Mouse (Mus musculus): ENCODE measurements at regions not wholly inside any gene's neighbourhood (a gene's known extent, or its start where the extent isn't known, plus 50 kb on each side); places are given as distances from the start of the nearest gene placed in this dataset.
"Not testable (repeated sequence)": the region's sequence is repeated elsewhere in the genome, so short reads cannot be mapped to it uniquely, and the experiment has no call there.

DNA sequence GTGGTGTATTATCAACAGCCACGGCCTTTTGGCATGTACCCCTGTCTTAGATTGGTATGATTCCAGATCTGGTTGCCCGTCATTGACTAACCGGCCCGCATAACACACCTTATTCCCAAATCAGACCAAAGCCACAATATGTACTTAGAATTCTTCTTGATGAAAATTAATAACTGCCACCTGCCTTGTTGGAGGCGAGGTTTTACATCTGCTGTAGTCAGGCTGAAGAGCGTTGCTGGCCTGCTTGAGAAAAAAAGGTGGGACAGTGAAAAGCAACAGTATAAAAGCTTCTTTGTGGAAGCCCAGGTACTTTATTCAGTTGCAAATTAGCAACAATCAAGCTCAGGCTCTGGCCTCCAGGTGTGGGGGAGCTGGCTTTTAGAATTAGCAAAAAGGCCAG, 223.6 kb upstream of the Car8 start:
- H3K4me3 ChIP-seq (replicated peaks; ENCODE audit: low read length); H3K36me3 ChIP-seq (ENCODE audit: insufficient read depth, low read length); H3K4me1 ChIP-seq (replicated peaks; ENCODE audit: low read depth, low read length); H3K27me3 ChIP-seq (ENCODE audit: insufficient read depth, low read length): not testable (repeated sequence)
- peaks cover 80% of the 10 kb centered on the region for H3K9me3 ChIP-seq (ENCODE audit: low read length)
- 0 out of 2 replicates have a peak, but pooled peaks have one; percentile 19 for TF ChIP-seq NANOG (IDR thresholded peaks at IDR 0.05; ENCODE audit: borderline replicate concordance, low read length)

DNA sequence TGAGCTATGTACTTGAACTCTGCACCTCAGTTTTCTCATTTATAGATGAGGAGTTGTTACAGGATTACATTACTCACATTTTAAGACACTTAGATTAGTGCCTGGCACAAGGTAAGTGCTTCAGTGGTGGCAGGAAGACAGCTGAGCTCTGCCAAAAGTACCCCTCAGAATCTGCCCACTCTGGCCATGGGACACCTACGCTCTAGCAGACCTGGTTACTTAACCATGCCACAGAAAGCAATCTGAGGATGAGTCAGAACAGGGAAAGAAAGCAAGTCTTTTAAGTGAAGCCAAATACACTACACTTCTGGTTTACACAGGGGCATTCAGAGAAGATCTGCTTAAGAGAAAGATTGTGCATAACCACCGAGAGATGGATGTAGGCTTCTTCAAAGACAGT, 215.5 kb upstream of the Car8 start:
- no peaks in the 10 kb centered on the region for H3K4me1 ChIP-seq (replicated peaks; ENCODE audit: low read depth, low read length)
- no peak for TF ChIP-seq CTCF (conservative IDR thresholded peaks at IDR 0.05; ENCODE audit: low read length)
- TF ChIP-seq NANOG (IDR thresholded peaks at IDR 0.05; ENCODE audit: borderline replicate concordance, low read length), result no peak
- no peak for TF ChIP-seq POU5F1 (IDR thresholded peaks at IDR 0.05; ENCODE audit: borderline replicate concordance, low read length)
- H3K9me3 ChIP-seq (ENCODE audit: low read length), result peaks cover 16% of the 10 kb centered on the region
- H3K36me3 ChIP-seq (ENCODE audit: insufficient read depth, low read length), result no peaks in the 10 kb centered on the region
- no peak overlapping the region for H3K4me3 ChIP-seq (replicated peaks; ENCODE audit: low read length)
- no peaks in the 10 kb centered on the region for H3K27me3 ChIP-seq (ENCODE audit: insufficient read depth, low read length)

DNA sequence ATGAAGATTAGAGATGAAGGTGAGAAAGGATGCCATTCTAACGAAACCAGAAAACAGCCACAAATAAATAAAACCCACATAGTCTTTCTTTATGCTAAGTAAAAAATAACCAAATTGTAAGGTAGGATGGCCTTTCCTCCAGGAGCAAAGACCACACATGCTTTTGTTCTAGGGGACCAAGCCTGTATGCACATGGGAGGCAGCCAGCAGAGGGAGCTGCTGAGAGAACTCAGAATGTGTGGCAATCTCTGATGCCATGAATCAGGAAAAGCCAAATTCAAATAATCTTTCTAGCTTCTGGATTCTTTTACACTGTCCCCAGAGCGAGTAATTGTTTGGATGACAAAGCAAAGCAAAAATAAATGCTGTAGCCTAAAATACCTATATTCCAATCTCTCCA, 193.6 kb upstream of the Car8 start:
- no peaks in the 10 kb centered on the region for H3K9me3 ChIP-seq (ENCODE audit: low read length)
- TF ChIP-seq CTCF (conservative IDR thresholded peaks at IDR 0.05; ENCODE audit: low read length), result peak; percentile 46
- no peak for TF ChIP-seq NANOG (IDR thresholded peaks at IDR 0.05; ENCODE audit: borderline replicate concordance, low read length)
- H3K36me3 ChIP-seq (ENCODE audit: insufficient read depth, low read length), result no peaks in the 10 kb centered on the region
- H3K4me3 ChIP-seq (replicated peaks; ENCODE audit: low read length), result no peak overlapping the region
- H3K27me3 ChIP-seq (ENCODE audit: insufficient read depth, low read length), result no peaks in the 10 kb centered on the region
- no peaks in the 10 kb centered on the region for H3K4me1 ChIP-seq (replicated peaks; ENCODE audit: low read depth, low read length)

DNA sequence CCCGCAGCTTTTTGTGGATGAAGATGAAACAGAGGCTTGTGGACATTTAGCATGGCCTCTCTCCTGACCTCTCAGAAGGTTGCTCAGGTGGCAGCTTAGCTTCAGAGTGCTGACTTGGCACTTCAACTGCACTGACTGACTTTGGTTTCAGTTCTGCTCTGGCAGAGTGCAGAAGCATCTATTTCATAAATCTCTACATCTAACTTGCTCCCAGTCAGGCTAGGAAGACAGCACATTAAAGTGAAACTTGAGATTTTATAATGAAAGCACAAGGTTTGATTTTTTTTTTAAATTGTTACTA, 192.1 kb upstream of the Car8 start:
- H3K27me3 ChIP-seq (ENCODE audit: insufficient read depth, low read length), result no peaks in the 10 kb centered on the region
- TF ChIP-seq POU5F1 (IDR thresholded peaks at IDR 0.05; ENCODE audit: borderline replicate concordance, low read length), result no peak
- TF ChIP-seq CTCF (conservative IDR thresholded peaks at IDR 0.05; ENCODE audit: low read length), result no peak
- TF ChIP-seq NANOG (IDR thresholded peaks at IDR 0.05; ENCODE audit: borderline replicate concordance, low read length), result no peak
- H3K4me1 ChIP-seq (replicated peaks; ENCODE audit: low read depth, low read length), result peaks cover 5% of the 10 kb centered on the region
- no peaks in the 10 kb centered on the region for H3K36me3 ChIP-seq (ENCODE audit: insufficient read depth, low read length)
- H3K4me3 ChIP-seq (replicated peaks; ENCODE audit: low read length), result no peak overlapping the region
- no peaks in the 10 kb centered on the region for H3K9me3 ChIP-seq (ENCODE audit: low read length)

- Histone ChIP-seq H3K4me1 (replicated peaks; ENCODE audit: low read depth, low read length) (peaks cover 6% of the 10 kb centered on the region), H3K27me3 (ENCODE audit: insufficient read depth, low read length) (no peaks in the 10 kb centered on the region), H3K4me3 (replicated peaks; ENCODE audit: low read length) (no peak overlapping the region), H3K36me3 (ENCODE audit: insufficient read depth, low read length) (no peaks in the 10 kb centered on the region), H3K9me3 (ENCODE audit: low read length) (no peaks in the 10 kb centered on the region)
- TF ChIP-seq NANOG (IDR thresholded peaks at IDR 0.05; ENCODE audit: borderline replicate concordance, low read length), result no peak
- TF ChIP-seq CTCF (conservative IDR thresholded peaks at IDR 0.05; ENCODE audit: low read length), result no peak
- no peak for TF ChIP-seq POU5F1 (IDR thresholded peaks at IDR 0.05; ENCODE audit: borderline replicate concordance, low read length)
These were observed 191.6 kb upstream of the Car8 start for GRCm38 (mm10) chr4:8430269-8431031.

- Histone ChIP-seq H3K27me3 (ENCODE audit: insufficient read depth, low read length) (no peaks in the 10 kb centered on the region), H3K9me3 (ENCODE audit: low read length) (no peaks in the 10 kb centered on the region), H3K4me1 (replicated peaks; ENCODE audit: low read depth, low read length) (peaks cover 6% of the 10 kb centered on the region)
These were observed 190.9 kb upstream of the Car8 start for GRCm38 (mm10) chr4:8429771-8430170.

GRCm38 (mm10) chr4:8428629-8429523, 190.0 kb upstream of the Car8 start:
- no peaks in the 10 kb centered on the region for H3K36me3 ChIP-seq (ENCODE audit: insufficient read depth, low read length)
- H3K4me1 ChIP-seq (replicated peaks; ENCODE audit: low read depth, low read length), result peaks cover 13% of the 10 kb centered on the region
- H3K9me3 ChIP-seq (ENCODE audit: low read length), result no peaks in the 10 kb centered on the region
- no peak overlapping the region for H3K4me3 ChIP-seq (replicated peaks; ENCODE audit: low read length)
- no peaks in the 10 kb centered on the region for H3K27me3 ChIP-seq (ENCODE audit: insufficient read depth, low read length)
- no peak for TF ChIP-seq NANOG (IDR thresholded peaks at IDR 0.05; ENCODE audit: borderline replicate concordance, low read length)
- TF ChIP-seq POU5F1 (IDR thresholded peaks at IDR 0.05; ENCODE audit: borderline replicate concordance, low read length), result no peak
- no peak for TF ChIP-seq CTCF (conservative IDR thresholded peaks at IDR 0.05; ENCODE audit: low read length)

More at GRCm38 (mm10) chr4:8429771-8430170, 190.9 kb upstream of the Car8 start:
- no peak overlapping the region for H3K4me3 ChIP-seq (replicated peaks; ENCODE audit: low read length)
- TF ChIP-seq CTCF (conservative IDR thresholded peaks at IDR 0.05; ENCODE audit: low read length) (no peak), POU5F1 (IDR thresholded peaks at IDR 0.05; ENCODE audit: borderline replicate concordance, low read length) (no peak), NANOG (IDR thresholded peaks at IDR 0.05; ENCODE audit: borderline replicate concordance, low read length) (no peak)
- no peaks in the 10 kb centered on the region for H3K36me3 ChIP-seq (ENCODE audit: insufficient read depth, low read length)

DNA sequence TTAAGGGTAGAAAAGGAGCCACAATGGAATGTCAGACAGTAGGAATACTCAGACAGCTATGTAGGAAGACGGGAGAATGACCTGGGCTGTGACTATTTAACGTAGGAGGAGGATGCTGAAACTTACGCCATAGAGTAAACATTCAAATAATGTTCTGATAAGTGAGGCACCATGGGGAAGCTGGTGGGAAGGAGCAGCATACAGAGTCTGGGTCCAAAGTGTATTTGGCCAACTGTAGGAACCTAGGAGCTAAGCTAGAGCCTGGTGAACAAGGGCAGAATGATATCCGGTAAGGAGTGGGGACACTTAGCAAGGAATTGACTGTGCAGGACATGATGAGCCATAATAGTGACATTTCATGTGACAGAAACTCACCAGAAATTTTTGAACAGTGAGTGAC, 189.0 kb upstream of the Car8 start:
- Histone ChIP-seq H3K9me3 (ENCODE audit: low read length) (no peaks in the 10 kb centered on the region), H3K4me3 (replicated peaks; ENCODE audit: low read length) (no peak overlapping the region), H3K4me1 (replicated peaks; ENCODE audit: low read depth, low read length) (peaks cover 18% of the 10 kb centered on the region), H3K27me3 (ENCODE audit: insufficient read depth, low read length) (no peaks in the 10 kb centered on the region), H3K36me3 (ENCODE audit: insufficient read depth, low read length) (no peaks in the 10 kb centered on the region)
- TF ChIP-seq NANOG (IDR thresholded peaks at IDR 0.05; ENCODE audit: borderline replicate concordance, low read length) (no peak), CTCF (conservative IDR thresholded peaks at IDR 0.05; ENCODE audit: low read length) (no peak), POU5F1 (IDR thresholded peaks at IDR 0.05; ENCODE audit: borderline replicate concordance, low read length) (no peak)
